Mouse (Mus musculus) inflammation-experienced regulatory T-cells, adult 16 weeks (primary cell): ENCODE data around the gene Nup133. TPM values are rescaled to one million over a fixed set of nuclear protein-coding genes. Genes with fewer than 3 reads are reported as not detected.

Source experiments
- polyA plus RNA-seq: library from polyadenylated mRNA; unstranded; fragments of 100-300 nt; shearing (Covaris generic); gene quantifications from one replicate; pipeline ENCODE4 v1.2.1, GENCODE M21; 2017

Nup133 gene
- polyA plus RNA-seq: 30.4 TPM

DNA sequence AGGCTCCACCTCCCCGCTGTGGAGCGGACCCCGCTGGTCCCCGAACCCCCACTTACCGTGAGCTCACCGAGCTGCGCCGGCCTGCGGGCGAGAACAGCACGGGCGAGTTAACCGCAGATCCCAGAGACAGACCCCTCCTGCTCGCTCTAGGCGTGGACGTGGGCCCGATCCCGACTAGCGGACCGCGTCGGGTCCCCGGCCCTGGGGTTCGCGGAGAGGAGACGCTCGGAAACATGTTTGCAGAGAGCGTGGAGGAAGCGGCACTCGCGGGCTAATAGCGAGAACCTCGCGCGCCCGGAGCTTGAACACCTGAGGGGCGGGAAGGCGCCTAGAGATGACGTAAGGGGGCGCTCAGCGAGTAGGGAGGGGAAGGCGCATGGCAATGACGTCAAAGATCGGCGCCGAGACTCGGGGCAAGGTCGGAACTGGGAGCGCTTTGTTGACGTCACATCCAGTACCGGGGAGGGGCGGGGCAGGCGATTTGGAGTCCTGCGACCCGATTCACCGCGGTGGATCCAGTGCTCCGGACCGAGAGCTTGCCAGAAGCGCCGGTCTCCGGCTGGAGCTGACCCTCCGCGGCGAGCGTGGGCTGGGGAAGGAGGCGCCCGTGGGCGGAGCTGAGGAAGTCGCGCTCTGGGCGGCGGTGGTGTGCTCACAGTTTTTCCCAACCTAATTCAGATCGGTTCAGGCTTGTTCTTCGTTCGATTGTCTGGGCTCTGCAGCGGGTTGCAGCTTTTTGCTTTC, at the start of gene Nup133:
TSS of gene Nup133 (minus strand) at position 324 of the 744 bp plus-strand sequence.

DNA sequence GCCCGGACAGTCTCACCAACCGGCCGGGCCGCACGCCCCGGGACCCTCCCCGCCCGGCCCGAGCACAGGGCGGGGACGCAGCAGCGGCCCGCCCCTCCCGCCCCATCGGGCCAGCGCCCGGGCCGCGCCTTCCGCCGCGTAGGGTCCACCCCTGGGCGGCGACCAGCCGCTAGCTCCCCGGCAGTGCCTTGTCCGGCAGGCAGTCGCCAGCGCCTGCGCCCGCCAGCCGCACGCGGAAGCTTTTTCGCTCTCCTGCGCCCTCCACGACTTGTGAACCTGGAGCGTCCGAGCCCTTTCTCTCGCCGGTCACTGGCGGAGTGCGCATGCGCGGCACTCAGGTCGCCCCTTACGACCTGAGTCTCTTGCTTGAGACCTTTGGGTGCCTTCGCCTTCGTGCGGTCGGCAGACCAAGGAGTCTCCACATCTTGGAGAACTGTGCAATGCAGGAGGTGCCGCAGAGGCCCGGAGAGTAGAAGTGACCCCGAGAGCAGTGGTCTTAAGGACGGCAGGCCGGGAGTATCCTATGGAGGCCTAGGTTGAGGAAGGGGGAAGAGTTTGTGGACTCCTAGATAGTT, 33.8 kb upstream of the Nup133 start, which contains the start of gene Abcb10:
TSS of gene Abcb10 (minus strand) at position 297 of the 575 bp plus-strand sequence.

GRCm38 (mm10) chr8:123894502-123895097, 54.5 kb downstream of the Nup133 start, which contains the start of gene Acta1:
Gene Acta1 (minus strand): TSS chr8:123894751.

GRCm38 (mm10) chr8:123859648-123860259, 89.3 kb downstream of the Nup133 start, which contains the start of gene Ccsap:
Gene Ccsap (minus strand): TSS chr8:123860209.

Other genes starting within 250 kb of the Nup133 start
- 19.3 TPM for gene Rab4a, start 143.3 kb downstream of the Nup133 start, polyA plus RNA-seq
- 4.1 TPM for gene Ccsap, start 89.1 kb downstream of the Nup133 start, polyA plus RNA-seq
- not detected for gene Acta1, start 54.5 kb downstream of the Nup133 start, polyA plus RNA-seq
- gene Abcb10, start 33.9 kb upstream of the Nup133 start, polyA plus RNA-seq: 2.0 TPM
- gene Taf5l, start 72.1 kb upstream of the Nup133 start, polyA plus RNA-seq: 21.6 TPM
- 10.9 TPM for gene Urb2, start 72.2 kb upstream of the Nup133 start, polyA plus RNA-seq